Mouse (Mus musculus): ENCODE results near the gene Slc12a8.

DNA sequence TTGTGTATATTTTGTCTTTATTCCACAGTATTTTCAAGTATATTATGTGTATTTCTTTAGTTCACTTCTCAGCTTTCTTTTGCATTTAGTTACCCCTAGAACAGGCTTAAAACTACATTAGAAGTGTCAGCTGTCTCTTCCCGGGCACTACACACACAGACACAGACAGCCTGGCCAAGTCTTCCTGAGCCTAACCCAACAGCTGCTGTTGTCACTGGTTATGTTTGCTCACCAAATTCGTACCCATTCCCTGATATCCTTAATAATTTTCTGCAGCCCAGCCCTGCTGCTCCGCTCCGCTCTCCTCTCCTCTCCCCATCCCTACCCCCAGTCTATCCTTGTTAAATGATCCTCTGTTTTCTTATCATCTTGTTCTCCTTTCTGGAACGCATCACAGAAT, 112.4 kb downstream of the Slc12a8 start:
- TF ChIP-seq EP300 (IDR thresholded peaks at IDR 0.05; ENCODE audit: low read depth) (no peak), CTCF (IDR thresholded peaks at IDR 0.05; ENCODE audit: low read depth) (no peak)

All from heart, postnatal 0 days (tissue).